Mouse (Mus musculus) embryonic fibroblast, embryonic 13.5 days (primary cell): Measurements from ENCODE around the gene Fam131c. TPM values are rescaled to one million over a fixed set of nuclear protein-coding genes. Genes with fewer than 3 reads are reported as not detected.

Experiments used
- H3K27ac ChIP-seq: 2 replicates; pipeline ENCODE4 v1.5.1; 2012; ENCODE audit warnings: low read length, control low read depth, inconsistent platforms; ENCODE audit not compliant: insufficient read depth
- H3K4me1 ChIP-seq: 2 replicates; pipeline ENCODE4 v1.6.1; 2011; ENCODE audit warnings: low read length; ENCODE audit not compliant: control insufficient read depth, insufficient read depth
- H3K4me3 ChIP-seq: 2 replicates; pipeline ENCODE4 v1.5.1; 2011; ENCODE audit warnings: mild to moderate bottlenecking, control low read depth, low read length; ENCODE audit not compliant: insufficient read depth
- CTCF ChIP-seq: IDR thresholded peaks from 2 replicates; pipeline ENCODE4 v1.5.1; 2011; ENCODE audit warnings: mild to moderate bottlenecking, control low read depth, low read length, moderate library complexity, borderline replicate concordance; ENCODE audit not compliant: insufficient read depth
- POLR2A ChIP-seq: IDR thresholded peaks from 2 replicates; pipeline ENCODE4 v1.6.1; 2011; ENCODE audit warnings: low read depth, mild to moderate bottlenecking, control low read depth, low read length, moderate library complexity
- polyA plus RNA-seq: library from polyadenylated mRNA; stranded (reverse); fragments of >200 nt; gene quantifications from 2 replicates; pipeline ENCODE4 v1.2.4, GENCODE M21; 2011; ENCODE audit warnings: low read depth; ENCODE audit not compliant: missing spikeins, insufficient read length

The Fam131c gene
- polyA plus RNA-seq, 1 experiment: not detected

DNA sequence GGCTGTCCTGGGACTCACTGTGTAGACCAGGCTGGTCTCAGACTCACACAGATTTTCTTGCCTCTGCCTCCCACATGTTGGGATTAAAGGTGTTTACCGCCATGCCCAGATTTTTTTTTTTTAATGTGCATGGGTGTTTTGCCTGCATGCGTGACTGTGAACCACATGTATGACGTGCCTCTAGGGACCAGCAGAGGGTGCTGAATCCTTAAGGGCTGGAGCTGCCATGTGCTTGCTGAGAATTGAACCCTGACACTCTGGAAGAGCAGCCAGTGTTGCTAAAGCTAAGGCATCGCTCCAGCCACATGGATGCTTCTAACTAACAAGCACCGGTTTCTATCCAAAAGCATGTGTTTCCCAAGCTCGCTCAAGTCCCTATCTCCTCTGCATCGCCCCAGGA lies 18.1 kb downstream of the Fam131c start:
- H3K27ac ChIP-seq: no peak overlapping the region
- no peaks in the 10 kb centered on the region for H3K4me1 ChIP-seq
- H3K4me3 ChIP-seq: no peak overlapping the region
- TF ChIP-seq CTCF (peak; percentile 24; the same call in 1 of the 2 replicates), POLR2A (no peak)

- Histone ChIP-seq H3K4me3 (no peak overlapping the region), H3K4me1 (no peaks in the 10 kb centered on the region), H3K27ac (no peak overlapping the region)
- TF ChIP-seq POLR2A (no peak), CTCF (peak; percentile 73)
Observed at GRCm38 (mm10) chr4:141387093-141387784, 19.2 kb downstream of the Fam131c start.

DNA sequence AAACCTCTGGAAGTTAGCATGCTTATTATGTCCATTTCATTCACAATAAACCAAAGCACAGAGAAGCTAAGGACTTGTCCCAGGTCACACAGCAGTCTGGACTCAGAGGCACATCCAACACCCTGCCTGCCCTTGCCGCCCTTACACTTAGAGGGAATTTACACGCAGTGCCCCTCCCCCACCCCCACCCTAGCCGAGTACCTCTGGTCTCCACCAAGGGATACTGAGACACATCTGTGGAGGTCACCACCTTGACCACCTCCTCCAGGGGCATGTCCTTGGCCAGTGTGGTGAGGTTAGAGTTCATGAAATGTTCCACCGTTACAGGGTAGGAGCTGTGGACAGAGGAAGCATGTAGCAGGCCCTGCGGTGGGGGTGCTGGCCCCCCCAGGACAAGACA lies 19.9 kb downstream of the Fam131c start:
- no peak overlapping the region for H3K4me3 ChIP-seq
- no peaks in the 10 kb centered on the region for H3K4me1 ChIP-seq
- TF ChIP-seq CTCF (no peak), POLR2A (no peak)
- H3K27ac ChIP-seq: no peak overlapping the region

DNA sequence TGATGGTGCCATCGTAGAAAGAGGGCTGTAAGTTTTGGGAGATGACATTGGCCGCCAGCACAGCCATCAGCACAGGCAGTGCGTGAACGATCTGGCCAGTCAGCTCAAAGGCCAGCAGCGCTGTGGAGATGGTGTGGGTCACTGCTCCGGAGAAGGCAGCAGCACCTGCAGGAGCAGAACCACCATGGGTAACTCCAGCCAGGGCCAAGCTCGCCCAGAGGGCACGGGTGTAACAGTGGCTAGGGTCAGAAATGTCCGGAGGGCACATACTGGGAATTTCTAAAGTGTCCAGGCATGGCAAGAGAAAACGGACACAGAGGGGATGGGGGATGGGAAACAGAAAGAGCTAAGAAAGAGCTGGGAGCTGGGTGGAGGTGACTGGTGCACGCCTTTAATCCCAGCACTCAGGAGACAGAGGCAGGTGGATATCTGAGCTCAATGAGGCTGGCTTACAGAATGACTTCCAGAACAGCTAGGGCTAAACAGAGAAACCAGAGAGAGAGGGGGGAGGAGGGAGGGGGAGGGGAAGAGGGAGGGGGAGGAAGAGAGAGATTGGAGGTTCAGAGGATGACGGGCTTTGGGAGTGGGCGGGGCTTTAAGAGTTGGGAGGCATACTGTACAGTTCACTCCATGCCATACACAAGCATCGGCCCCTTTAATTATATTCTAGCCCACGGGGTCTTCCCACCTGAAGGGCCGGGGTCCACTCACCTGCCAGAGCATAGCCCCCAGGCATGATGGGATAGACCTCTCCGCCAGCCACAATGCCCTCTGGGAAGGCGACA lies 21.5 kb downstream of the Fam131c start:
- no peak for TF ChIP-seq POLR2A
- H3K27ac ChIP-seq: no peak overlapping the region
- H3K4me3 ChIP-seq: no peak overlapping the region
- no peaks in the 10 kb centered on the region for H3K4me1 ChIP-seq

GRCm38 (mm10) chr4:141391293-141391692 lies 23.3 kb downstream of the Fam131c start:
- Histone ChIP-seq H3K4me1 (no peaks in the 10 kb centered on the region), H3K27ac (no peak overlapping the region), H3K4me3 (no peak overlapping the region)
- TF ChIP-seq POLR2A (no peak), CTCF (no peak)

DNA sequence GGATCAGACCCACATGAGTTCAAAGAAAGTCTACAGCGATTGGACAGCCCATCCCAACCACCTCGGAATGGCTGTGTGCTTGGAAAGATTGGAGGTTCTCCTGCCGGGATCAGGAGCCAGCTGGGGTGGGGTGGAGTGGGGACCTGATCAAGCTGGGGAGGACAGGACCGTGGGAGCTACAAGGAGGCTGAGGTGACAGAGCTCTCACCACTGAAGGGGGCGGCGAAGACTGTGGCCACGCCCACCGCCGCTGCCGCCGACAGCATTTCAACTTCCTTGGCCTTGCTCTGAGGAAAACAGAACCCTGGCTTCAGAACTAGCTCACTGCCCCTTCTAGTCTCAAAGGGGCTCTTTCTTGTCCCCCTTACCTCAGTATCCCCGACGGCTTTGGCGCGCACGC lies 26.7 kb downstream of the Fam131c start:
- Histone ChIP-seq H3K27ac (no peak overlapping the region), H3K4me3 (no peak overlapping the region), H3K4me1 (no peaks in the 10 kb centered on the region)
- TF ChIP-seq CTCF (no peak), POLR2A (no peak)

DNA sequence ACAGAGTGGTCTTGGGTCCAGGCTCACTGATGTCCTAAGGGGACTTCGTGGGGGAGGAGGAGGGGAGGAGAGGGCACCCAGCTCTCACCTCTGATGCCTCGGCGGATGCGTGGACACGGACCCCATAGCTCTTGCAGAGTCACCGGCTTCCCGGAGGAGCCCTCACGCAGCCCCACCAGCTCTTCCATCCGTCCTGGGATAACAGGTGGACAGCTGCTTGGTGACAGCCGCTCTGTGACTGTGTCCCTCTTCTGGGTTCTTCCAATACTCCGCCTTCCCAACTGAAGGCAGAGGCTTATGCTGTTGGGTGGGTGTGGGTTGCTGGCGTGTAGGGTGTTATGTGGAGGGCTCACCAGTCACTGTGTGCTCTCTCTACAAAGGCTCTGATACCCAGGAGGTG lies 29.8 kb downstream of the Fam131c start:
- Histone ChIP-seq H3K27ac (no peak overlapping the region), H3K4me3 (no peak overlapping the region), H3K4me1 (no peaks in the 10 kb centered on the region)
- TF ChIP-seq CTCF (no peak), POLR2A (no peak)

- no peaks in the 10 kb centered on the region for H3K4me1 ChIP-seq
- no peak within 1 kb of the TSS for H3K27ac ChIP-seq
- no peak within 1 kb of the TSS for H3K4me3 ChIP-seq
- TF ChIP-seq POLR2A: no peak
- no peak for TF ChIP-seq CTCF
Observed at GRCm38 (mm10) chr4:141398545-141398944, 30.5 kb downstream of the Fam131c start, which contains the start of gene Clcnka. TSS of gene Clcnka (minus strand) at chr4:141398724.

DNA sequence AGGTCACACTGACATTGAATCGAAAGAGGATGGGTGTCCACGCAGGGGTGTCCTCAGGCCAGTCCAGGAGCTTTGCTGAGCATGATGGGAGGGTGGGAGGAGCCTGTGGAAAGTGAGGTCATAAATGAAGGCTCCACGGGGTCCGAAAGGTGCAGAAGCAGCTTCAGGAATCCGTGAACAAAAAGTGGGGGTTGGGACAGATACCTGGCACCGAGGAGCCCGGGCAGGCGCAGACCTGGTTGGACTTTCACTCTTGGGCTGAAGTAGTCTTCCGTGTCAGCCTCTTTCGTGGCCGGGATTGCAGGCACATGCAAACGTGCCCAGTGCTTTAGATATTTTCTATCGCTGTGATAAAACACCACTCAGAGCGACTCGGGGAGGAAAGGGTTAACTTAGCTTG lies 32.2 kb downstream of the Fam131c start:
- H3K4me1 ChIP-seq: no peaks in the 10 kb centered on the region
- no peak for TF ChIP-seq CTCF
- no peak for TF ChIP-seq POLR2A
- no peak overlapping the region for H3K4me3 ChIP-seq
- H3K27ac ChIP-seq: no peak overlapping the region

- no peak overlapping the region for H3K4me3 ChIP-seq
- H3K4me1 ChIP-seq: 0 out of 2 replicates have a peak, but pooled peaks cover 7% of the 10 kb centered on the region
- H3K27ac ChIP-seq: no peak overlapping the region
- TF ChIP-seq CTCF (peak; percentile 95), POLR2A (no peak)
Observed at GRCm38 (mm10) chr4:141404518-141405313, 36.7 kb downstream of the Fam131c start.

GRCm38 (mm10) chr4:141405314-141405622 lies 37.2 kb downstream of the Fam131c start:
- no peak for TF ChIP-seq POLR2A
- no peak for TF ChIP-seq CTCF
- Histone ChIP-seq H3K4me1 (0 out of 2 replicates have a peak, but pooled peaks cover 7% of the 10 kb centered on the region), H3K27ac (no peak overlapping the region)

More at GRCm38 (mm10) chr4:141405314-141405622, 37.2 kb downstream of the Fam131c start:
- H3K4me3 ChIP-seq: no peak overlapping the region
